Mouse (Mus musculus) ovary, postnatal 36 days (tissue): ENCODE measurements around the gene Tnfrsf11a.
"Not testable (repeated sequence)": the region's sequence is repeated elsewhere in the genome, so short reads cannot be mapped to it uniquely, and the experiment has no call there.

Experiments
- DNase-seq: peaks from one replicate; pipeline ENCODE4 v3.0.0; 2022; ENCODE audit warnings: low spot score, mixed read lengths

The Tnfrsf11a gene

GRCm38 (mm10) chr1:105780457-105781364, at the start of gene Tnfrsf11a:
TSS of gene Tnfrsf11a (plus strand) at chr1:105780718.
- peak; percentile 68 for DNase-seq

- no peak for DNase-seq
These were observed 45.2 kb upstream of the Tnfrsf11a start for GRCm38 (mm10) chr1:105735318-105735717.

- DNase-seq = no peak
These were observed 42.2 kb upstream of the Tnfrsf11a start for GRCm38 (mm10) chr1:105738334-105738733.

GRCm38 (mm10) chr1:105739493-105739892, 41.0 kb upstream of the Tnfrsf11a start:
- DNase-seq = no peak

- no peak for DNase-seq
These were observed 38.0 kb upstream of the Tnfrsf11a start for GRCm38 (mm10) chr1:105742481-105742880.

- no peak for DNase-seq
These were observed 34.1 kb upstream of the Tnfrsf11a start for GRCm38 (mm10) chr1:105746444-105746843.

GRCm38 (mm10) chr1:105746858-105747596, 33.5 kb upstream of the Tnfrsf11a start:
- DNase-seq = no peak

GRCm38 (mm10) chr1:105748091-105748799, 32.3 kb upstream of the Tnfrsf11a start:
- DNase-seq = no peak

GRCm38 (mm10) chr1:105752196-105752595, 28.3 kb upstream of the Tnfrsf11a start:
- DNase-seq = no peak

- DNase-seq = no peak
These were observed 27.6 kb upstream of the Tnfrsf11a start for GRCm38 (mm10) chr1:105752944-105753343.

- no peak for DNase-seq
These were observed 21.7 kb upstream of the Tnfrsf11a start for GRCm38 (mm10) chr1:105758798-105759197.

- no peak for DNase-seq
These were observed 20.9 kb upstream of the Tnfrsf11a start for GRCm38 (mm10) chr1:105759422-105760165.

GRCm38 (mm10) chr1:105765586-105765985, 14.9 kb upstream of the Tnfrsf11a start:
- DNase-seq = no peak

GRCm38 (mm10) chr1:105766099-105766498, 14.4 kb upstream of the Tnfrsf11a start:
- not testable (repeated sequence) for DNase-seq

- DNase-seq = no peak
These were observed 12.1 kb upstream of the Tnfrsf11a start for GRCm38 (mm10) chr1:105768397-105768796.

GRCm38 (mm10) chr1:105770685-105771084, 9.8 kb upstream of the Tnfrsf11a start:
- no peak for DNase-seq

- DNase-seq = no peak
These were observed 4.1 kb upstream of the Tnfrsf11a start for GRCm38 (mm10) chr1:105776426-105776825.

- no peak for DNase-seq
These were observed 450 bp upstream of the Tnfrsf11a start for GRCm38 (mm10) chr1:105780079-105780456.

GRCm38 (mm10) chr1:105781391-105782146, 1.1 kb downstream of the Tnfrsf11a start:
- DNase-seq = no peak

GRCm38 (mm10) chr1:105784257-105785016, 3.9 kb downstream of the Tnfrsf11a start:
- no peak for DNase-seq
